Mouse (Mus musculus) v-Abl transformed pro-B cells (cell line): ENCODE measurements around the gene Amph.

ENCODE experiments used
- in situ Hi-C, 2 experiments: fragments of 400-800 bp; cut with MboI; formaldehyde crosslinking; loops; one replicate each; pipeline ENCODE4 v1.15.1; 2025; ENCODE audit not compliant: unreplicated experiment in 2 of 2

Gene Amph

DNA sequence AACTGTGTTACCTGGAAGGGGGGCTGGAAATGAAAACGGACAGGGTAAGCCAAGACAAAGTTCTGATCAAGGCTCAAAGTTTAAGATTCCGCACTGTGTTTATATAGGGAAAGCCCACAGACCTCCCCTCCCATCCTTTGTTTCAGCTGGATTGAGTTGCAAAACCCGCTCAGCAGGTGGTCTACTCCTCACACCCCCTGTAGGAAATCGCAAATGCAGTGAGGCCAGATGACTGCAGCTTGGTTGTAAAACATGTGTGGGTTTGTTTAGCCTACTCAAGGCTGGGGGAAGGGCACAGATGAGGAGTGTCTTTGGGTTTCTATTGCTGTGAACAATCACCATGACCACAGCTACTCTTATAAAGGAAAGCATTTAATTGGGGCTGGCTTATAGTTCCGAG is 189.9 kb downstream of the Amph start:
- in situ Hi-C loops: loop anchor here (10.0 to 25.0 kb wide), 4 partner anchors 301 to 1083 kb away; partner anchors contain the start of gene Vps41 (in 1 of the 2)

GRCm38 (mm10) chr13:19138550-19138949 is 190.5 kb downstream of the Amph start:
- in situ Hi-C loops: loop anchor here (10.0 to 25.0 kb wide), 4 partner anchors 301 to 1084 kb away; partner anchors contain the start of gene Vps41 (in 1 of the 2)

DNA sequence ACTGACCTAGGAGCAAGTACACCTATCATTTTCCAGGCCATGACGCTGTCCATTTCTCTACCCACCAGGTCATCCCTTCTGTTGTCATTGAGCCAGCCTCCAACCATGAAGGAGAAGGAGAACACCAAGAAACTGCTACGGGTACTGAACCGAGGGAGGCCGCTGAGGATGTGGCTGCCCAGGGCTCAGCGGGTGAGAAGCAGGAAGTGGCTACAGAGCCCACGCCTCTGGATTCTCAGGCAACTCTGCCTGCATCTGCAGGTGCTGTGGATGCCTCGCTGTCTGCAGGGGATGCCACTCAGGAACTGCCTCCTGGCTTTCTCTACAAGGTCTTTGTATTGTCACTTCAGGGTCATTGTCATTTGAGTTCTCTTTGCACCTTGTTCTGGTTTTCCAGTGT is 191.1 kb downstream of the Amph start:
- in situ Hi-C loops: loop anchor here (10.0 to 25.0 kb wide), 4 partner anchors 302 to 1084 kb away; partner anchors contain the start of gene Vps41 (in 1 of the 2)

GRCm38 (mm10) chr13:19139771-19140170 is 191.8 kb downstream of the Amph start:
- in situ Hi-C loops: loop anchor here (10.0 to 25.0 kb wide), 4 partner anchors 302 to 1085 kb away; partner anchors contain the start of gene Vps41 (in 1 of the 2)

- in situ Hi-C loops: loop anchor here (25.0 kb wide), 3 partner anchors 306 to 431 kb away; partner anchors contain the start of gene Vps41 (in 1 of the 2)
Measured at GRCm38 (mm10) chr13:19143766-19144165, 195.8 kb downstream of the Amph start.

- in situ Hi-C loops: loop anchor here (25.0 kb wide), 3 partner anchors 310 to 435 kb away; partner anchors contain the start of gene Vps41 (in 1 of the 2)
Measured at GRCm38 (mm10) chr13:19147468-19147867, 199.5 kb downstream of the Amph start.

- in situ Hi-C loops: loop anchor here (25.0 kb wide), 3 partner anchors 312 to 437 kb away; partner anchors contain the start of gene Vps41 (in 1 of the 2)
Measured at GRCm38 (mm10) chr13:19149574-19149973, 201.6 kb downstream of the Amph start.

DNA sequence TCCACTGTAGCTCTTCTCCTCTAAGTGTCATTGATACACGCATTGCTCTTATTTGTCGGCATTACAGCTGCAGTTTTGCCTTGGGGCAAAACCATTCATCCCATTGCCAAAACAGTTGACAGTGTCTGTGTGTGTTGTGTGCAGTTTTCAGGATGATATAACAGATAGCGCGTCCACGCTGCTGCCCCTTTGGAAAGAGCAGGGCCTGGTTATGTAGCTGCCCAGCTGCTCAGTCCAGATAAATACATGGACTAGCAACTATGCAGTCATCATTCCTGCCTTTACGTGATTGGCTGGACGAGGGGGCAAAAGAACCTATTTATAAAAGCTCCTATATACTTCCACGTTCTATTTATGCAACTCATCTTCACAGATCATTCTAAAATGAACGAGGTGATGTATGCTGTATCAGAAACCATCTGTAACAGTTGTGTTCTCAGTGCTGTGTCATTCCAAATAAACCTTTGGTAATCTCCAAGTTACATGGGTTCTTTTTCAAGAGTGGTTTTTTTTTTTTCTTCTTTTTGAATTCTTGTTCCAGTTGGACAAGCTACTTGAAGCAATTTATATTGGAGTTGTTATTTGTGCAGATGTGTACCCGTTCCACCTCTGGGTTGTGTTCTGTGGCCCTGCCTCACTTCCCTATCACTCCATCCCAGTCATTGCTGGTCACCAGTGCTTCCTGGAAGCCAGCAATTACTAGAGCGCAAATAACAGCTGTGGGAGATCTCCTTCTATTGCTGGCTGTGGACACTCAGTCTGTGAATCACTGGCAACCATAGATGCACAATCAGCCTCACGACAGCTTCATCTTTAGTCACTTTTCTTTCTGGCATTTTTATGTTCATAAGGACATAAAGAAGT is 202.7 kb downstream of the Amph start:
- in situ Hi-C loops: loop anchor here in 1 of 2 experiments (10.0 kb wide), 2 partner anchors 494 to 534 kb away; no protein-coding TSS in a partner anchor

DNA sequence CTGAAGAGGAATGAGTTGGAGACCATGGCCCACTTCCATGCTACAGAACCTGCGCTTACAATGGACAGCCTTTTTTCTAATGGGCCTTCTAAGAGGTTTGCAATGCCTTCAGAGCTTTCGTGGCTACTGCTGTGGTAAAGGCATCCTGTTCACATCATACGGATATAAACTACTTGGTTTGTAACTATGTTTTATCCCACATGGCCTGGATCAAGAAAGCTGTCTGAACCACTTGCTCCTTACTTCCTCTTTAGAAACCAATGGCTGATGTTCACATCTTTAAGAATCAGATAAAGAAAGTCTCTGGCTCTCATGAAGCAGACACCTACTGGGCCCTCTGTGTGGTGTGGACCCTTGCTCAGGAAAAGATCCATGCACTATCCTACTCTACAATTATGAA is 204.1 kb downstream of the Amph start:
- in situ Hi-C loops: loop anchor here in 1 of 2 experiments (10.0 kb wide), 2 partner anchors 493 to 533 kb away; no protein-coding TSS in a partner anchor

DNA sequence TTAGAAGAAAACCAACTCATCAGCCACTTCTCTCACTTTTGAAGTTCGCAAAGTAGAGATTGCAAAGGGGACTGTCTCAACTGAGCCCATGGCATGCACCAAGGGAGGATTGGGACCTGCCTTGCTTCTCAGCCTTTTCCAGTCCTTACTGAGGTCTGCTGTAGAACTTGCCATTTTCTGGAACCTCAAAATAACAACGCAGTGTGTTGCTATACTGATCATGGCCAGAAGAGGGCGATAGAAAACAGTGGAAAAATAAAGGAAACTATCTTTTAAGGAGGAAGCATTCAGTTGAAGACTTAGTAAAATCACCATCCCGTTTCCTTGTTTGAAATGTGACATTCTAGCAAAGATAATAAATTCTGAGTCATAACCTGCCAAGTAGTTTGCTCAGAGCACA is 210.5 kb downstream of the Amph start:
- in situ Hi-C loops: loop anchor here (5.0 to 10.0 kb wide), 3 partner anchors 484 to 526 kb away; no protein-coding TSS in a partner anchor

GRCm38 (mm10) chr13:19160616-19161015 is 212.6 kb downstream of the Amph start:
- in situ Hi-C loops: no loop called here

- in situ Hi-C loops: no loop called here
Measured at GRCm38 (mm10) chr13:19161111-19161510, 213.1 kb downstream of the Amph start.

DNA sequence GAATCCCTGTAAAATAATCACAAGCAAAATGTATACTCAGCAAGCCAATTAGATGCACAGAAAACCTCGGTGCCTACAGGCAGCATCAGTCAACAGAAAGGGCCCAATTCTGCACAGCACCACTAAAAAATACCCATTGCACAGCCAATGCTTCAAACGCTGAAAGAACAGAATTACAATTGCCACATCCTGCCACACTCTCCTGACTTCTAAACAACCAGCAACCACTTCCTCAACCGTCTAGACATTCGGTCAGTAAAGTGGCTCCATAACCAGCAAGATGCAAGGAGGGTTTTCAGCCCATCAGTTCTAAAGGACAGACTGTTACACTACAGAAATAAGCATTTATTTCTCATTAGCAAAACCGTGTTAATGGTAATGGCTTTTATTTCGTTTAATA is 214.1 kb downstream of the Amph start:
- in situ Hi-C loops: no loop called here

GRCm38 (mm10) chr13:19177662-19178259 is 229.8 kb downstream of the Amph start:
- in situ Hi-C loops: loop anchor here in 1 of 2 experiments (5.0 to 10.0 kb wide), 4 partner anchors 60 to 257 kb away; no protein-coding TSS in a partner anchor

DNA sequence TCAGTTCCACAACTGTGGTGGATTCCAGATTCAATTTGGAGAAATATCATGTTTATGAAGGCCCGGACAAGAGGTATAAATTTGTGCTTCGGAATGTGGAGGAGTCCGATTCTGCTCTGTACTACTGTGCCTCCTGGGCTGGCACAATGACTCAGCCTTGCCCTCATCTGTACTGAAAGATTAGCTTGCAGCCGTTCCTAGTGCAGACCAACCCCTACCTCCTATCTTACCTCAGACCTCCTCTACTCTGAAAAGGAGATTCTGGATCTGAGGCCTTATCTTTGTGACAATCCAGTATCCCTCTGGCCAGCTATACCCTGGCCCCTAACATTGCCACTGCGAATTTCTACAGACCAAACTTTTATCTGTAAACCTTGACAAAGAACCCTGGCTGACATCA is 230.3 kb downstream of the Amph start:
- in situ Hi-C loops: loop anchor here in 1 of 2 experiments (5.0 to 10.0 kb wide), 4 partner anchors 59 to 256 kb away; no protein-coding TSS in a partner anchor

GRCm38 (mm10) chr13:19182259-19182658 is 234.3 kb downstream of the Amph start:
- in situ Hi-C loops: loop anchor here in 1 of 2 experiments (5.0 to 10.0 kb wide), 4 partner anchors 50 to 253 kb away; no protein-coding TSS in a partner anchor

DNA sequence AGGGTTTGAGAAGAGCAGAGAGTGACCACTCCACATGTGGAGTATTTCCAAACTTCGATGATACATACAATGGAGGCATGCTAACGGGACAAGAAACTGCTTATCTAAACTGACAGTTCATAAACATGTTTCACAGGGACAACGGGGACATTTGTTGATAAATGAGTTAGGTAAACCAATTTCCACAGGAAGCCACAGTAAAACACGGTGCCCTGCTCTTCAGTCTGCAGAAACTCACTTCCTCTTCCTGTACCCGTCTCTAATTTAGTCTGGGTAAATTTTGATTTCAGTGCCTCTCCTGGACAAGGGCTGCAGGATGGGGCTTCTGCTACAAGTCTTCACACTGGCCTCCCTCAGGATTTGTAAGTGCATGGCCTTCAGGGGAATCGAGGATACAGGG is 242.0 kb downstream of the Amph start:
- in situ Hi-C loops: no loop called here

GRCm38 (mm10) chr13:19194803-19195202 is 246.8 kb downstream of the Amph start:
- in situ Hi-C loops: no loop called here

- in situ Hi-C loops: no loop called here
Measured at GRCm38 (mm10) chr13:19195456-19195855, 247.5 kb downstream of the Amph start.
